Mouse (Mus musculus) forebrain, embryonic 16.5 days (tissue): ENCODE data around the gene Zbtb8a. TPM values are rescaled to one million over a fixed set of nuclear protein-coding genes. Genes with fewer than 3 reads are reported as not detected.
"Not testable (repeated sequence)": the region's sequence is repeated elsewhere in the genome, so short reads cannot be mapped to it uniquely, and the experiment has no call there.

ENCODE experiments used
- ATAC-seq: fragments of 200-750 bp; cut with Nextera tagmentation; 2 replicates; pipeline ENCODE4 v1.8.0; 2017; ENCODE audit warnings: mild to moderate bottlenecking, moderate library complexity
- H3K27ac ChIP-seq: fragments of 300-500 bp; sonication (generic); 2 replicates; pipeline ENCODE4 v1.5.1; 2014; ENCODE audit warnings: low read length, control low read depth
- H3K27me3 ChIP-seq: fragments of 300-500 bp; sonication (generic); replicated peaks from 2 replicates; pipeline ENCODE4 v1.6.1; 2014; ENCODE audit warnings: low read length; ENCODE audit not compliant: control insufficient read depth, insufficient read depth
- H3K36me3 ChIP-seq: fragments of 300-500 bp; sonication (generic); 2 replicates; pipeline ENCODE4 v1.6.1; 2014; ENCODE audit not compliant: control insufficient read depth, insufficient read depth
- H3K4me1 ChIP-seq: fragments of 300-500 bp; sonication (generic); replicated peaks from 2 replicates; pipeline ENCODE4 v1.6.1; 2014; ENCODE audit warnings: low read length; ENCODE audit not compliant: control insufficient read depth, insufficient read depth
- H3K4me2 ChIP-seq: fragments of 300-500 bp; sonication (generic); 2 replicates; pipeline ENCODE4 v1.6.1; 2014; ENCODE audit warnings: mild to moderate bottlenecking, low read length, control low read depth
- H3K4me3 ChIP-seq: fragments of 300-500 bp; sonication (generic); replicated peaks from 2 replicates; pipeline ENCODE4 v1.5.1; 2014; ENCODE audit warnings: mild to moderate bottlenecking, low read length, control low read depth
- H3K9ac ChIP-seq: fragments of 300-500 bp; sonication (generic); replicated peaks from 2 replicates; pipeline ENCODE4 v1.6.1; 2014; ENCODE audit warnings: low read depth, low read length, control low read depth
- H3K9me3 ChIP-seq: fragments of 300-500 bp; sonication (generic); 2 replicates; pipeline ENCODE4 v1.6.1; 2016; ENCODE audit warnings: low read length; ENCODE audit not compliant: control insufficient read depth
- WGBS: fragments of 180-500 bp; shearing (Covaris S2); extraction: QIAGEN DNeasy Blood & Tissue Kit; methylation state at CpG from one replicate; pipeline ENCODE4 v1.1.7; 2014; 5-methylcytosine and 5-hydroxymethylcytosine counted together
- polyA plus RNA-seq: library from polyadenylated mRNA; unstranded; fragments of >200 nt; fragmentation: Nextera tagmentation; extraction: Ambion mirVana; gene quantifications from 2 replicates; pipeline ENCODE4 v1.2.1, GENCODE M21; 2015

Gene Zbtb8a
- polyA plus RNA-seq = 17.8 and 18.6 TPM in 2 replicates

GRCm38 (mm10) chr4:129377601-129378390 lies at the start of gene Zbtb8a:
TSS of gene Zbtb8a (minus strand) at chr4:129378116.
- ATAC-seq = peak; percentile 84
- peaks cover 16% of the 10 kb centered on the region for H3K4me1 ChIP-seq
- peak within 1 kb of the TSS; percentile 71 for H3K4me2 ChIP-seq
- peaks cover 2% of the 10 kb centered on the region; the same call in 1 of the 2 replicates for H3K27me3 ChIP-seq
- WGBS = under 1% methylated on average over 61 of the region's 65 CpGs
- peak within 1 kb of the TSS; percentile 78 for H3K4me3 ChIP-seq
- peak within 1 kb of the TSS; percentile 86 for H3K27ac ChIP-seq
- H3K9ac ChIP-seq = peak within 1 kb of the TSS; percentile 90
- no peaks in the 10 kb centered on the region for H3K36me3 ChIP-seq
- H3K9me3 ChIP-seq = no peaks in the 10 kb centered on the region

- Histone ChIP-seq H3K27me3 (no peaks in the 10 kb centered on the region), H3K4me2 (no peak overlapping the region), H3K4me3 (no peak overlapping the region), H3K9ac (no peak overlapping the region), H3K4me1 (no peaks in the 10 kb centered on the region), H3K36me3 (no peaks in the 10 kb centered on the region), H3K9me3 (no peaks in the 10 kb centered on the region; the same call in 1 of the 2 replicates), H3K27ac (no peak overlapping the region)
- no peak for ATAC-seq
- WGBS = 84% methylated on average over 5 of the region's 5 CpGs
Observed at GRCm38 (mm10) chr4:129418321-129418720, 40.4 kb upstream of the Zbtb8a start.

- Histone ChIP-seq H3K9ac (no peak overlapping the region), H3K36me3 (no peaks in the 10 kb centered on the region), H3K27ac (no peak overlapping the region), H3K9me3 (no peaks in the 10 kb centered on the region; the same call in 1 of the 2 replicates), H3K4me3 (no peak overlapping the region), H3K4me2 (no peak overlapping the region), H3K4me1 (no peaks in the 10 kb centered on the region), H3K27me3 (no peaks in the 10 kb centered on the region)
- WGBS = 86% methylated on average over 5 of the region's 5 CpGs
- no peak for ATAC-seq
Observed at GRCm38 (mm10) chr4:129416478-129416877, 38.6 kb upstream of the Zbtb8a start.

GRCm38 (mm10) chr4:129415892-129416291 lies 38.0 kb upstream of the Zbtb8a start:
- H3K36me3 ChIP-seq = no peaks in the 10 kb centered on the region
- WGBS = 93% methylated on average over 5 of the region's 5 CpGs
- H3K27ac ChIP-seq = no peak overlapping the region
- H3K27me3 ChIP-seq = no peaks in the 10 kb centered on the region
- H3K4me3 ChIP-seq = no peak overlapping the region
- no peak overlapping the region for H3K4me2 ChIP-seq
- ATAC-seq = no peak
- H3K4me1 ChIP-seq = no peaks in the 10 kb centered on the region
- H3K9ac ChIP-seq = no peak overlapping the region
- no peaks in the 10 kb centered on the region; the same call in 1 of the 2 replicates for H3K9me3 ChIP-seq

DNA sequence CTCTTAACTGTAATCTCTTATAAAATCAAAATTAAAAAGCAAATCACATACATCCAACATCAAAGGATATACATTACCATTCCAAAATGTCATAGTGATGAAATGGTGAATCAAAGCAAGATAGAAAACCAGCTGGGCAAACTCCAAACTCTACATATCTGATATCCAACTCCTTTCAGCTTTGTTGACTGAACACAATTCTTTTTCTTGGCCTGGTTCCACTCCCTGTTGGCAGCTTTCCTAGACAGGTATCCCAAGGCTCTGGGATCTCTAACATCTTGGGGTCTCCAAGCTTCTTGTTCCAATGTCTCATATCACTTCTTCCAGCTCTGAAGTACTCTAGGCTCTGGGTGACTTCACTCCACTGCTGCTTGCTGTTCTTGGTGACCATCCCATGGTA lies 33.1 kb upstream of the Zbtb8a start:
- Histone ChIP-seq H3K27ac (no peak overlapping the region), H3K4me2 (no peak overlapping the region), H3K9ac (no peak overlapping the region), H3K4me1 (0 out of 2 replicates have a peak, but pooled peaks cover 5% of the 10 kb centered on the region), H3K4me3 (no peak overlapping the region), H3K9me3 (no peaks in the 10 kb centered on the region; the same call in 1 of the 2 replicates), H3K36me3 (no peaks in the 10 kb centered on the region), H3K27me3 (no peaks in the 10 kb centered on the region)
- ATAC-seq = no peak

DNA sequence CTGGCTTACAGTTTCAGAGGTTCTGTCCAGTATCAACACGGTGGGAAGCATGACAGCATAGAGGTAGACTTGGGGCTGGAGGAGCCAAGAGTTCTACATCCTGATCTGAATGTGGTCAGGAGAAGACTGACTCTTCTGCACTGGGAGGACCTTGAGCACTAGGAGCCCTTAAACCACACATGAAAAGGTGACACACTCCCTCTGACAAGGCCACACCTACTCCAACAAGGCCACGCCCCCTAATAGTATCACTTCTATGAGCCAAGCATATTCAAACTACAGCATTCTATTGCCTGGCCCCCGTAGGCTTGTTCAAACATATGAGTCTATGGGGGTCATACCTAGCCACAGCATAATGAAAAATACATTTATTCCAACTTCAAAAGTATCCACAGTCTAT lies 32.6 kb upstream of the Zbtb8a start:
- not testable (repeated sequence) for H3K9ac ChIP-seq, H3K27ac ChIP-seq, H3K36me3 ChIP-seq, H3K4me1 ChIP-seq, ATAC-seq, H3K4me3 ChIP-seq, H3K27me3 ChIP-seq, H3K4me2 ChIP-seq, H3K9me3 ChIP-seq
- 89% methylated on average over 3 of the region's 3 CpGs for WGBS

- 4% methylated on average over 25 of the region's 25 CpGs for WGBS
- H3K27me3 ChIP-seq = no peaks in the 10 kb centered on the region
- H3K27ac ChIP-seq = no peak overlapping the region
- peak overlapping the region; percentile 61 for H3K4me2 ChIP-seq
- H3K4me1 ChIP-seq = 0 out of 2 replicates have a peak, but pooled peaks cover 5% of the 10 kb centered on the region
- H3K9me3 ChIP-seq = no peaks in the 10 kb centered on the region
- H3K36me3 ChIP-seq = no peaks in the 10 kb centered on the region
- peak overlapping the region; percentile 48 for H3K4me3 ChIP-seq
- peak overlapping the region; percentile 58 for H3K9ac ChIP-seq
- peak; percentile 49; the same call in 1 of the 2 replicates for ATAC-seq
Observed at GRCm38 (mm10) chr4:129406447-129406846, 28.5 kb upstream of the Zbtb8a start.

- Histone ChIP-seq H3K36me3 (no peaks in the 10 kb centered on the region), H3K27me3 (no peaks in the 10 kb centered on the region), H3K4me2 (no peak overlapping the region), H3K9ac (no peak overlapping the region), H3K4me1 (no peaks in the 10 kb centered on the region), H3K27ac (no peak overlapping the region), H3K4me3 (no peak overlapping the region), H3K9me3 (no peaks in the 10 kb centered on the region)
- WGBS = 79% methylated on average over 4 of the region's 4 CpGs
- ATAC-seq = no peak
Observed at GRCm38 (mm10) chr4:129399813-129400212, 21.9 kb upstream of the Zbtb8a start.

GRCm38 (mm10) chr4:129396960-129397359 lies 19.0 kb upstream of the Zbtb8a start:
- no peaks in the 10 kb centered on the region for H3K27me3 ChIP-seq
- no peaks in the 10 kb centered on the region for H3K36me3 ChIP-seq
- H3K4me2 ChIP-seq = no peak overlapping the region
- no peaks in the 10 kb centered on the region for H3K4me1 ChIP-seq
- no peaks in the 10 kb centered on the region for H3K9me3 ChIP-seq
- WGBS = 89% methylated on average over 3 of the region's 3 CpGs
- no peak overlapping the region for H3K4me3 ChIP-seq
- no peak for ATAC-seq
- no peak overlapping the region for H3K27ac ChIP-seq
- H3K9ac ChIP-seq = no peak overlapping the region
